Mouse (Mus musculus): ENCODE results near the gene Vmn2r79.
"Not testable (repeated sequence)": the region's sequence is repeated elsewhere in the genome, so short reads cannot be mapped to it uniquely, and the experiment has no call there.

The Vmn2r79 gene

DNA sequence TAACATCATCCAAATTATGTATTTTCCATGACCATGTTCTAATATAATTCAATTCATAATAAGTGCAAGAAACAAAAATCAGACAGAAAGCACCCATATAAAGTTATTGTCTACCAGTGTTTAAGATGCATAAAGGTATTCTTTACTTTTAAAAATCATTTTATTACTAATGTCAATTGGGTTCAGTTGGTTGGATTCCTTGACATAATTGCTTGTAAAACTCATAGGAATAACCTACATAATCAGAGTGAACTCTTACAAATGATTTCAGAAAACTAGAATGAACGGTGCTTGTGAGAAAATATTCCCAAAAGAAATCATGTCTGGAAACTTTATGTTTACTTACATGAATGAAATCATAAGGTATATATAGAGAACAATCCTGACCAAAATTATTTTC is at the start of gene Vmn2r79:
TSS of gene Vmn2r79 (plus strand) at position 301 of the 400 bp plus-strand sequence.
- in situ Hi-C loops (cut with MboI; ENCODE audit: low pct_unique_long_range_greater_than_20kb in 1 of 2, low sequenced_read_pairs in 2 of 2, unreplicated experiment in 1 of 2) = not testable (repeated sequence)

DNA sequence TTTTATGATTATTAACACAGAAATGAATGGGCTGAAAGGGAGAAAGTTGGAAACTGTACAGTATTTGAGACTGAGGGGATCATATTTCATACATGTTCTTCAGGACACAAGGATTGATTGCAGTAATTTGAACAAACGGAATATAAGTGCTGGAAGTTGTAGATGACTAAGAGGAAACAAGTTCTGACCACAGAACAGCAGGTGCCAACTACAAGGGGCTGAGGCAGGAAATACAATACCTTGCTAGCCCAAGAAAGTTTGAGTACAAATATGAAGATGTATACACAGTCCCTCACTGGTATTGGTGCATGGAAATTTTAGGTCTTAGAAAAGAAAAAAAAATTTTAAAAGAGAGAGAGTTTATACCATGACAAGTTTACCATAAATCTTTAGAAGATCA is 1.2 kb upstream of the Vmn2r79 start:
- in situ Hi-C loops (cut with MboI; ENCODE audit: low pct_unique_long_range_greater_than_20kb in 1 of 2, low sequenced_read_pairs in 2 of 2, unreplicated experiment in 1 of 2) = no loop called here

DNA sequence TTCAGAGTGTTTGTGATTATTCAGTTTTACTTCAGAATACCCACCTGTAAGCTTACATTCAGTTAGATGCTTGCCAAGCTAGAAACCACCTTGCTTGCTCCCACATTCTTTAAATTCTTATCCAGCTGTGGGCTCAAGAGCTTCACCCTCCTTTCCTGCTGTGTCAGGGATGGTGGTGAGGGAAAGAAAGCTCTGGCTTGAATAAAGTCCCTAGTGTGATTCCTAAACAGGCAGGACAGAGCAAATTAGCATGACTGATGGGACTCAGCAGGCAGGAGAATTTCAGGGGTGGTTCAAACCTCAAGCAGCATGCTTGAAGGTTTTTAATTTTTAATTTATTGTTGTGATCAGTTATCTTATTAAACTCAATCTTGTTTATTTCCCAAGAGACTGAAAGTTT is 30.6 kb downstream of the Vmn2r79 start:
- in situ Hi-C loops (cut with MboI; ENCODE audit: low pct_unique_long_range_greater_than_20kb in 1 of 2, low sequenced_read_pairs in 2 of 2, unreplicated experiment in 1 of 2) = not testable (repeated sequence)

DNA sequence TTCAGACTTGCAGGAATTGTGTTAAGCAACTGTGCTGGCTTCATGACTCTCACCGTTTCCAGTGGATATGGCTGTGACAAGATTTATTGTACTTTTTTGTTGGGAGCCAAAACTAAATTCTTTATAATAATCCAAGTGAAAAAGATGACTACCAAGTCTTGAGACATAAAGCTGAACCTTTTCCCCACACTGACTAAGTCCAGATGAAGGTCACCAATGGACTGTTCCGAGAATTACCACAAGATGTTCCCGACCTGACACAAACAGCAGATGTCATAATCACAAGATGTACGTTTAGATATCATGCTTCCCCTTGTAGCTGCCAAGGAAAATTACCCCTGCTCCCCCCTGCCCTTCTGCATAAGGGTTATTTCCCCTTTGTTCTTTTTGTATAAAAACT is 67.7 kb downstream of the Vmn2r79 start:
- in situ Hi-C loops (cut with MboI; ENCODE audit: low pct_unique_long_range_greater_than_20kb in 1 of 2, low sequenced_read_pairs in 2 of 2, unreplicated experiment in 1 of 2) = no loop called here
